Mouse (Mus musculus): ENCODE measurements around the gene Psmb3.

- TF ChIP-seq POLR2A (IDR thresholded peaks at IDR 0.05; ENCODE audit: borderline replicate concordance, extremely low read depth, low read depth, low read length) (no peak), CTCF (IDR thresholded peaks at IDR 0.05; ENCODE audit: insufficient read depth, low read length) (no peak)
Measured at GRCm38 (mm10) chr11:97728730-97729129, 25.5 kb downstream of the Psmb3 start.

All from lung, adult 2 months (tissue).